Mouse (Mus musculus): ENCODE data around the gene Stat5a. TPM values are rescaled to one million over a fixed set of nuclear protein-coding genes. Genes with fewer than 3 reads are reported as not detected.

Stat5a gene
- total and polyA plus RNA-seq, 2 experiments from 2014 or later, result 4.0 to 5.1 TPM

GRCm38 (mm10) chr11:100870256-100870967, 11.3 kb downstream of the Stat5a start:
- TF ChIP-seq CTCF (IDR thresholded peaks at IDR 0.05), result no peak
- Histone ChIP-seq H3K4me3 (ENCODE audit: low read depth, low read length) (no peak overlapping the region), H3K27me3 (ENCODE audit: insufficient read depth, low read length) (no peaks in the 10 kb centered on the region), H3K9me3 (ENCODE audit: low read length) (no peaks in the 10 kb centered on the region), H3K4me1 (ENCODE audit: insufficient read depth, low read length) (no peaks in the 10 kb centered on the region), H3K9ac (replicated peaks; ENCODE audit: low read length, poor library complexity, severe bottlenecking) (no peak overlapping the region), H3K36me3 (ENCODE audit: insufficient read depth, low read length) (no peaks in the 10 kb centered on the region), H3K27ac (ENCODE audit: low read depth, low read length) (no peak overlapping the region), H3K4me2 (ENCODE audit: low read depth, low read length, poor library complexity, severe bottlenecking) (no peak overlapping the region)
- WGBS, result 75% methylated on average over 10 of the region's 10 CpGs
- DNase-seq (ENCODE audit: low spot score) (no peak), ATAC-seq (ENCODE audit: low FRiP score) (no peak)

GRCm38 (mm10) chr11:100870968-100871350, 11.8 kb downstream of the Stat5a start:
- no peaks in the 10 kb centered on the region for H3K9me3 ChIP-seq (ENCODE audit: low read length)
- H3K27ac ChIP-seq (ENCODE audit: low read depth, low read length), result no peak overlapping the region
- no peak overlapping the region for H3K9ac ChIP-seq (replicated peaks; ENCODE audit: low read length, poor library complexity, severe bottlenecking)
- no peak for TF ChIP-seq CTCF (IDR thresholded peaks at IDR 0.05)
- no peak for ATAC-seq (ENCODE audit: low FRiP score)
- 83% methylated on average over 8 of the region's 8 CpGs for WGBS
- H3K4me3 ChIP-seq (ENCODE audit: low read depth, low read length), result no peak overlapping the region
- no peak for DNase-seq (ENCODE audit: low spot score)
- H3K4me2 ChIP-seq (ENCODE audit: low read depth, low read length, poor library complexity, severe bottlenecking), result no peak overlapping the region
- H3K27me3 ChIP-seq (ENCODE audit: insufficient read depth, low read length), result no peaks in the 10 kb centered on the region
- no peaks in the 10 kb centered on the region for H3K4me1 ChIP-seq (ENCODE audit: insufficient read depth, low read length)
- H3K36me3 ChIP-seq (ENCODE audit: insufficient read depth, low read length), result no peaks in the 10 kb centered on the region

GRCm38 (mm10) chr11:100875761-100876160, 16.6 kb downstream of the Stat5a start:
- no peak overlapping the region for H3K4me3 ChIP-seq (ENCODE audit: low read depth, low read length)
- no peak for DNase-seq (ENCODE audit: low spot score)
- no peak overlapping the region for H3K9ac ChIP-seq (replicated peaks; ENCODE audit: low read length, poor library complexity, severe bottlenecking)
- no peaks in the 10 kb centered on the region for H3K36me3 ChIP-seq (ENCODE audit: insufficient read depth, low read length)
- H3K4me2 ChIP-seq (ENCODE audit: low read depth, low read length, poor library complexity, severe bottlenecking), result no peak overlapping the region
- H3K27ac ChIP-seq (ENCODE audit: low read depth, low read length), result no peak overlapping the region
- TF ChIP-seq CTCF (IDR thresholded peaks at IDR 0.05), result no peak
- no peak for ATAC-seq (ENCODE audit: low FRiP score)
- no peaks in the 10 kb centered on the region for H3K27me3 ChIP-seq (ENCODE audit: insufficient read depth, low read length)
- 74% methylated on average over 3 of the region's 3 CpGs for WGBS
- no peaks in the 10 kb centered on the region for H3K4me1 ChIP-seq (ENCODE audit: insufficient read depth, low read length)
- no peaks in the 10 kb centered on the region for H3K9me3 ChIP-seq (ENCODE audit: low read length)

- H3K4me1 ChIP-seq (ENCODE audit: insufficient read depth, low read length), result no peaks in the 10 kb centered on the region
These were observed 20.3 kb downstream of the Stat5a start for GRCm38 (mm10) chr11:100879321-100880078.

GRCm38 (mm10) chr11:100883640-100884039, 24.5 kb downstream of the Stat5a start:
- H3K27me3 ChIP-seq (ENCODE audit: insufficient read depth, low read length), result no peaks in the 10 kb centered on the region
- no peak for TF ChIP-seq CTCF (IDR thresholded peaks at IDR 0.05)
- no peak for DNase-seq (ENCODE audit: low spot score)
- no peaks in the 10 kb centered on the region for H3K9me3 ChIP-seq (ENCODE audit: low read length)
- ATAC-seq (ENCODE audit: low FRiP score), result no peak
- no peaks in the 10 kb centered on the region for H3K4me1 ChIP-seq (ENCODE audit: insufficient read depth, low read length)
- no peak overlapping the region for H3K4me3 ChIP-seq (ENCODE audit: low read depth, low read length)
- peaks cover 15% of the 10 kb centered on the region for H3K36me3 ChIP-seq (ENCODE audit: insufficient read depth, low read length)
- WGBS, result 89% methylated on average over 10 of the region's 10 CpGs
- H3K27ac ChIP-seq (ENCODE audit: low read depth, low read length), result no peak overlapping the region
- no peak overlapping the region for H3K9ac ChIP-seq (replicated peaks; ENCODE audit: low read length, poor library complexity, severe bottlenecking)
- no peak overlapping the region for H3K4me2 ChIP-seq (ENCODE audit: low read depth, low read length, poor library complexity, severe bottlenecking)

More at GRCm38 (mm10) chr11:100879321-100880078, 20.3 kb downstream of the Stat5a start:
- no peak for TF ChIP-seq CTCF (IDR thresholded peaks at IDR 0.05)
- ATAC-seq (ENCODE audit: low FRiP score), result no peak
- Histone ChIP-seq H3K4me2 (ENCODE audit: low read depth, low read length, poor library complexity, severe bottlenecking) (no peak overlapping the region), H3K9me3 (ENCODE audit: low read length) (no peaks in the 10 kb centered on the region), H3K27ac (ENCODE audit: low read depth, low read length) (no peak overlapping the region), H3K36me3 (ENCODE audit: insufficient read depth, low read length) (0 out of 2 replicates have a peak, but pooled peaks cover 4% of the 10 kb centered on the region), H3K4me3 (ENCODE audit: low read depth, low read length) (no peak overlapping the region), H3K27me3 (ENCODE audit: insufficient read depth, low read length) (no peaks in the 10 kb centered on the region), H3K9ac (replicated peaks; ENCODE audit: low read length, poor library complexity, severe bottlenecking) (no peak overlapping the region)
- WGBS, result 87% methylated on average over 15 of the region's 15 CpGs
- DNase-seq (ENCODE audit: low spot score), result no peak

- Histone ChIP-seq H3K36me3 (ENCODE audit: insufficient read depth, low read length) (peaks cover 25% of the 10 kb centered on the region), H3K9ac (replicated peaks; ENCODE audit: low read length, poor library complexity, severe bottlenecking) (no peak overlapping the region), H3K27me3 (ENCODE audit: insufficient read depth, low read length) (no peaks in the 10 kb centered on the region), H3K27ac (ENCODE audit: low read depth, low read length) (no peak overlapping the region), H3K9me3 (ENCODE audit: low read length) (no peaks in the 10 kb centered on the region), H3K4me2 (ENCODE audit: low read depth, low read length, poor library complexity, severe bottlenecking) (no peak overlapping the region), H3K4me1 (ENCODE audit: insufficient read depth, low read length) (no peaks in the 10 kb centered on the region), H3K4me3 (ENCODE audit: low read depth, low read length) (no peak overlapping the region)
- no peak for TF ChIP-seq CTCF (IDR thresholded peaks at IDR 0.05)
- no peak for ATAC-seq (ENCODE audit: low FRiP score)
- DNase-seq (ENCODE audit: low spot score), result no peak
These were observed 26.3 kb downstream of the Stat5a start for GRCm38 (mm10) chr11:100885472-100885871.
